Mouse (Mus musculus): ENCODE results near the gene Gli2.

Gli2 gene

GRCm38 (mm10) chr1:118787486-118787885 lies 265.9 kb downstream of the Gli2 start:
- DNase-seq: no peak

Data from kidney, adult 18-20 months (tissue).